Mouse (Mus musculus) cerebellum, adult 11 months (tissue): Measurements from ENCODE around the gene Rapgef6.

Source experiments
- DNase-seq: peaks from one replicate; pipeline ENCODE4 v3.0.0; 2022

Rapgef6 gene

GRCm38 (mm10) chr11:54522529-54523430 lies at the start of gene Rapgef6:
Gene Rapgef6 (plus strand): TSS chr11:54522847.
- DNase-seq: peak; percentile 99

DNA sequence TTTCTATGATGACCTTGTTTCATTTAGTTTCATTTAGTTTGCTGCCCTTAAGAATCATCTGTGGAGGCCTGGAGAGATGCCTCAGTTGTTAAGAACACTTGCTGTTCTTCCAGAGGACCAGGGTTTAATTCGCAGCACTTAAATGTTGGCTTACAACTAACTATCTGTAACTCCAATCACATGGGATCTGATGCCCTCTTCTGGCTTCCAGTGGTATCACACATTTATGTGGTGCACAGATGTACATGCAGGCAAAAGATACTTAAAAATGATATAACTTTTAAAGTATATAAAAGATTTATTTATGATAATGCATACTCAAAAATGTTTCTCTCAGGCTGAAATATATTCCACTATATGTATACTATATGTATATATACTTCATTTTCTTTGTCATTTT lies 44.2 kb upstream of the Rapgef6 start:
- no peak for DNase-seq

DNA sequence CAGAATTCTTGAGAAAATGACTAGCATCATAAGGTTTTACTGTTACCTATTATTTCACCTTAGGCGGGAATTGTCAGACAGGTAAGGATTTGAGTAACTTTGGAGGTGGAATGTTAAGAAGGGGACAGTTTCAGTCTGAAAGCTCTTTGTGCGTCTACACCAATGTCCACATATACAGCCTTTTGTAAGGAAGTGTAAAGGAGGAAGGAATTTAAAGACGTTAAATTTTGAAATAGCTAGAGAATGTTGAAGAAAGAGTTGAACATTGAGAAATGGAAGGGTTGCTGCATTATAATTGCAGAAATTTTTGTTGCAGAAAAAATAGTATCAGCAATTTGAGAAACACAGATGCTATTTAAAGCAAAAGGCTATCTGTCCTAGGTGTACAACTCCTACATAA lies 36.6 kb upstream of the Rapgef6 start:
- no peak for DNase-seq

- DNase-seq: no peak
Observed at GRCm38 (mm10) chr11:54491946-54492558, 30.6 kb upstream of the Rapgef6 start.

- DNase-seq: no peak
Observed at GRCm38 (mm10) chr11:54492559-54492958, 30.1 kb upstream of the Rapgef6 start.

DNA sequence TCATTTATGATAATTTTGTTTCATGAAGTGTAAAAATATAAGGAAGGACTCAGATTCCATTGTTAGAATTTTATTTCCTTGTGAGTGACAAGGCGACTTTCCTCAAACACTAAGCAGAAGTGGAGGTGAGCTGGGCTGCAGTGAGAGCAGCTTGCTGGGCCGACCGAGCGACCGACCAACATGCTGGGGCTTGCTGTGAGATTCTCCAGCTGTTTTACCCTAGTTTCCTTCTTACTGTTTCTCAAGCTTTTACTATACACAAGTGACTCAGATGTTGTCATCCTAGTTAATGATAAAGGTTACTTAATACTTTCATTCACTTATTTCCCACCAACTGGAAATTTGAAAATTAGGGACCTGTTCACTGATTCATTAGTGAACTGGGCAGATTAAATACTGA lies 22.8 kb upstream of the Rapgef6 start:
- DNase-seq: no peak

DNA sequence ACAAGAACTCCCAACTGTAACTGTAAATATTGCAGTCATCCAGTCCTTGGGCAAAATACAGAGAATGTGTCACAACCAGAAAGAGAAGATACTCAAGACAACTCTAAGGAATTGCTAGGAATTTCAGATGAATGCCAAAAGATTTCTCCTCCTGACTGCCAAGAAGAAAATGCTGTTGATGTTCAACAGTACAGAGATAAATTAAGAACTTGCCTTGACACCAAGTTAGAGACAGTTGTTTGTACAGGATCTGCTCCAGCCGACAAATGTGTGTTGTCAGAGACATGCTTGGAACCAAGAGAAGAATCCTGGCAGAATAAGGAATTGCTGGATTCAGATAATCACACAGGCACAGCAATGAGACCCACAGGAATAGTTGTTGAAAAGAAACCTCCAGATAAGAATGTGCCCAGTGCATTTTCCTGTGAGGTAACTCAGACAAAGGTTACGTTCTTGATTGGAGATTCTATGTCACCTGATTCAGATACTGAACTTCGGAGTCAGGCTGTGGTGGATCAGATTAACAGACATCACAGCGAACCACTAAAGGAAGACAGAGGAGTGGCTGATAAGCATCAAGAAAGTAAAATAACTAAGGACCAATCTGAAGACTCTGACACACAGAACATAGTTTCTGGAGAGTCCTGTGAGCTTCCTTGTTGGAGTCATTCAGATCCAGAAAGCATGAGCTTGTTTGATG lies 20.0 kb upstream of the Rapgef6 start:
- DNase-seq: no peak

- DNase-seq: no peak
Observed at GRCm38 (mm10) chr11:54513584-54513983, 9.1 kb upstream of the Rapgef6 start.

DNA sequence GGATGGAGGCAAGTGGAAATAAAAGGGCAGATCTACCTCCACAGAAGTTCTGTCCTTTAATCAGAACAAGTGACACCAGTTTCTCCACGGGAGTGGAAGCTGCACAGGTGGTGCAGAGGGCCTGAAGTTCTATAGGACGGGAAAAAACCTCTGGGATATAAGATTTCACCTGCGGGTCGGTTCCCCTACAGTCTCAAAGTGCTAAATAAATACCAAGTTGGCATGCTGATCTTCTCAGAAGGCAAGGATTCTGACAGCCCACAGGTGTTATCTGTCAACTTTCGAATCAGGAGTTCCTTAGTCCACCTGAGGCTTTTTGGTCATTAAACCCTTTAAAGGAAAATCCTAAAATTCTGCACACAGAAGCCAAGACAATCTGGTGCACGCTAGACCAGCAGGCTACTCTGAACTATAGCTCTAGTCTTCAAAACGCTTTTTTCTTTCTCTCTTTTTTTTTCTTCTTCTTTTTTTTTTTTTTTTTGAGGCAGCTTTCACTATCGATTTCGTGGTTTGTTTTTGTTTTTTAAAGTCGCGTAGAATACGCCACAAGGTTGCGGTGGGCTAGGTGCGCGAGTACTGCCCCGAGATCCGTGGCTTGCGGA lies 619 bp upstream of the Rapgef6 start:
- DNase-seq: peak; percentile 15

- DNase-seq: no peak
Observed at GRCm38 (mm10) chr11:54523431-54524001, 869 bp downstream of the Rapgef6 start.

DNA sequence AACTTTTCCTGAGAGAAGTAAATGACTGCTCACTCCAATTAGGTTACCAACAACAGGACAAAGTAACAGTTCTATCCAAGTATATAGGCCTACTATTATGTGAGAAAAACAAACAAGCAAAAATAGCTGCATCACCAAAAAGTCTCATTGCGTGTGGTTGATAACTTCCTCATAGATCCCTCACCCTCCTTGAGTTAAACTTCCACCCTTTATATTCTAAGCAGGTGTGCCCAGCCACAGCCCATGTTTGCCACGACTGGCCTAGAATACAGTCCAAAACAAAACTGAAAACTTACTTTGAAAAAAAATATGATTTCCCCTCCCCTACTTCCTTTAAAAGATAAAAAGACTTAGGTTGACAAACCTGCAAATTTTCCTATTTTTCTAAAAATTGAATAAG lies 5.4 kb downstream of the Rapgef6 start:
- DNase-seq: no peak

DNA sequence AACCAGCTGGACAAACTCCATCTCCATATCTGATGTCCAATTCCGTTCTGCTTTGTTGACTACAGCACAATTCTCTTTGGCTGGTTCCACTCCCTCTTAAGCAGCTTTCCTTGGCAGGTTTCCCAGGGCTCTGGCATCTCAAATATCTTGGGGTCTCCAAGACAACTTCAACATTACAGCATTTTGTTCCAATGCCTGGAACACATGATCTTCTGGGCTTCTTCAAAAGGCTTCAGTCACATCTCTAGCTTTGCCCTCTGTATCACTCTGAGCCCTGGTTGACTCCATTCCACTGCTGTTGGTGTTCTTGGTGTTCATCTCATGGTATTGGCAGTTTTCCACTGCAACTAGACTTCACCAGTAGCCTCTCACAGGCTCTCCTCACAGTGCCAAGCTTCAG lies 7.7 kb downstream of the Rapgef6 start:
- DNase-seq: no peak

GRCm38 (mm10) chr11:54530916-54531315 lies 8.3 kb downstream of the Rapgef6 start:
- DNase-seq: no peak

DNA sequence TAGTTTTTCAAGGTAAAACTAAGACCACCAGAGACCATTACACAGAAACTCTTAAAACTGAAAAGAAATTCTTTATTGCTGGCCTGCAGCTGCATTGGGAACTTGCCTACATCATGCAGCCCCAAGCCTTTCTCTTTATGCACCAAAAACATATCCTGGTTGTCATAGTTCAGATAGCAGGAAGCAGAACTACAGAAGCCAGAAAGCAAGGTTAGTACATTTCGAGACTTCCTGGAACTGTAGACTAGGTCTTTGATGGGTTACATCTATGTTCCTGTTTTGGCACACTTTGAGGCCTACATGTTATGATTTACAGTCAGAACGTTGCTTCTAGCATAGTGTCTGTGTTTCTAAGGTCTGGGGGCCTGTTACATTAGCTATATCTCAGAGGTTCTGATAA lies 11.2 kb downstream of the Rapgef6 start:
- DNase-seq: no peak

- peak; percentile 55 for DNase-seq
Observed at GRCm38 (mm10) chr11:54534871-54535270, 12.2 kb downstream of the Rapgef6 start.

DNA sequence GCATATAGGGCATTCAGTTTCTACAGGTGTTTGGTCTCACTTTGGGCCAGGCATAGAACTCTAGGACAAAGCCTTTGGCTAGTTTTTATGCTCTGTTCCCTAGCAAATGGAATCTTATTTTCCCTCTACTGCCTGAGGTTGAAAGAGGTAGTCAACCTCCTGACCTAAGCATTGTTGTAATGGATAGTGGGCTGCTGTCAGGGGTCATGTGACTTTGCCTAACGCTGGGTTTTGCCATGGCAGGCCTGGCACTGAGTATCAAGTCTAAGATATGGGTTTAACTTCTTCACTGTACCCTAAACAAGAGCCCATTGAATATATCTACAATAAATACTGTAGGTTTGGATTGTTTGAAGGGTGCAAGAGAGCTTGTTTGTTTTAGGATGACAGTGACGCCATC lies 16.4 kb downstream of the Rapgef6 start:
- no peak for DNase-seq

DNA sequence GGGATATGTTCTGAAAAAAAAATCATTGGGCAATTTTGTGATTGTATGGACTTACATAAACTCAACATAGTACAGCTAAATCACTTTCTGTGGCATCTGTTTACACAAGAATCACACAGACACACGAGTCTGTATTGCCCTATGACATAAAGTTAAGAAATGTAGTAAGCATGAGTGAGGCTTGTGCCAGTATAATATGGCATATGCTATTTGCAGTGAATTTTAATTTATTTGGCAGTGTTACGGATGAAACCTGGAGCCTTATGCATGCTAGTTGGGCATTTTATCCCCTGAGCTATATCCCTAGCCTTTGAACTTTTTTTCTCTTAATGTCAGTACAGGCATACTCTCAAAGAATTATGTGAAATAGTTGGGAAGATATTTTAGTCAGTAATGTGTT lies 16.8 kb downstream of the Rapgef6 start:
- DNase-seq: no peak

GRCm38 (mm10) chr11:54540328-54540727 lies 17.7 kb downstream of the Rapgef6 start:
- DNase-seq: no peak

DNA sequence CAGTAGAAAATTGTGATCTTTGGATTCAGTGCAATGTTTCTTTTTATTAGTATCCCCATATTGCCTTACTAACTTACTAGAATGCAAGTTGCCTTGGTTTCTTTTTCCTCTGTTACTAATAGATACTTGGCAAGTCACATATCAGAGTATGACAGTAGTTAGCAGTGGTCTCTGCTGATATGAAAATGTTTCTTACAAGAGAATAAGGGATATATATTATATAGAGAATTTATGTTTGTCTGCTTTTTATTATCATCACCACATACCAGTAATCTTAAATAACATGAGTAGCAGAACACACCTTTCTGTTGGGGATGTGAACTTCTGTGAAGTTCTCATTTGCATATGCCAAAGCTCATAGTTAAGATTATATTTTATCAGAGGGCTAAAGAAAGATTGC lies 19.8 kb downstream of the Rapgef6 start:
- DNase-seq: no peak

GRCm38 (mm10) chr11:54554970-54555369 lies 32.3 kb downstream of the Rapgef6 start:
- no peak for DNase-seq

- no peak for DNase-seq
Observed at GRCm38 (mm10) chr11:54562761-54563160, 40.1 kb downstream of the Rapgef6 start.

- DNase-seq: no peak
Observed at GRCm38 (mm10) chr11:54567959-54568358, 45.3 kb downstream of the Rapgef6 start.

- DNase-seq: no peak
Observed at GRCm38 (mm10) chr11:54574741-54575140, 52.1 kb downstream of the Rapgef6 start.
